Mouse (Mus musculus) effector memory CD4-positive, alpha-beta T cell, adult 5 months (primary cell): ENCODE results near the gene Amz1. TPM values are rescaled to one million over a fixed set of nuclear protein-coding genes. Genes with fewer than 3 reads are reported as not detected.

Experiments used
- polyA plus RNA-seq: library from polyadenylated mRNA; unstranded; fragments of 100-300 nt; shearing (Covaris generic); gene quantifications from one replicate; pipeline ENCODE4 v1.2.1, GENCODE M21; 2017

The Amz1 gene
- 0.61 TPM for polyA plus RNA-seq

GRCm38 (mm10) chr5:140723822-140724221 lies at the start of gene Amz1:
Amz1 (plus strand) TSS chr5:140724127.

GRCm38 (mm10) chr5:140702103-140702513 lies 21.8 kb upstream of the Amz1 start, which contains the start of gene Iqce:
Iqce (minus strand) TSS chr5:140702378.

GRCm38 (mm10) chr5:140704378-140705251 lies 19.3 kb upstream of the Amz1 start, which contains the start of gene Brat1:
Brat1 (plus strand) TSS chr5:140705011.

Other genes starting within 250 kb of the Amz1 start
- gene Chst12, start 218.6 kb upstream of the Amz1 start, polyA plus RNA-seq, result 9.3 TPM
- 1.1 TPM for gene Grifin, start 159.1 kb upstream of the Amz1 start, polyA plus RNA-seq
- 91.2 TPM for gene Lfng, start 116.8 kb upstream of the Amz1 start, polyA plus RNA-seq
- gene Ttyh3, start 75.1 kb upstream of the Amz1 start, polyA plus RNA-seq, result 14.0 TPM
- gene Iqce, start 21.7 kb upstream of the Amz1 start, polyA plus RNA-seq, result 31.1 TPM
- gene Brat1, start 19.1 kb upstream of the Amz1 start, polyA plus RNA-seq, result 11.2 TPM
- 28.6 TPM for gene Gna12, start 106.3 kb downstream of the Amz1 start, polyA plus RNA-seq